Mouse (Mus musculus) c-Kit-positive CD71-positive TER-119-positive erythroid progenitor cells, embryonic 14.5 days (primary cell): Measurements from ENCODE around the gene Cnih4.

Experiments
- DNase-seq: peaks from one replicate; pipeline ENCODE4 v3.0.0-alpha.2; 2013; ENCODE audit warnings: low spot score

Gene Cnih4

GRCm38 (mm10) chr1:181211403-181211919, 67.0 kb downstream of the Cnih4 start:
- DNase-seq: no peak

GRCm38 (mm10) chr1:181211920-181212633, 67.6 kb downstream of the Cnih4 start, which contains the start of gene Wdr26:
Gene Wdr26, minus strand, starts transcription at chr1:181212001.
- DNase-seq: peak; percentile 71

GRCm38 (mm10) chr1:181214296-181215035, 70.0 kb downstream of the Cnih4 start:
- DNase-seq: no peak

DNA sequence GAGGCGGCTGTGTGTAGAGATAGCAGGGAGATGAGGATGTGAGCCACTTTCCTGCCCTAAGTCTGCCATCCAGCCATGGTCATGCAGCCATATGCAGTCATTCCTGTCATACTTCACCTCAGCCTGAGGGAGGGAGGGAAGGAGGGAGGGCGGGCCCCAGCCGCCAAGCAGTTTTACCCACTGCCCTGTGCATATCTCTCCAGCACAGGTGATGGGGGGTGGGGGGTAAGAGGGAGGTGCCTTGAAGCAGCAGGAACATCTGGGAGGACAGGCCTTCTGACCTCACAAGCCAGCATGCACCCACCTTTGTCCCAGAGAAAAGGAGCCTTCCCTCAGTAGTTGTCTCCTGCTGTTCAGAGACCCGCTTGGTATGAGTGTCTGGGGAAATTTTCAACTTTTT, 71.8 kb downstream of the Cnih4 start:
- DNase-seq: peak; percentile 88
